Mouse (Mus musculus) adrenal gland, postnatal 4 days (tissue): Measurements from ENCODE around the gene Gm9970. TPM values are rescaled to one million over a fixed set of nuclear protein-coding genes. Genes with fewer than 3 reads are reported as not detected.

Experiments used
- DNase-seq, 2 experiments: peaks; one replicate each; pipeline ENCODE4 v3.0.0; 2021 to 2022; ENCODE audit warnings: low spot score in 2 of 2, mixed read lengths in 2 of 2
- long read RNA-seq, 2 experiments: library from polyadenylated mRNA; stranded (forward); transcript quantifications; one replicate each; pipeline ENCODE4 v2.0.0; 2021
- total RNA-seq, 2 experiments: library from RNA; stranded (reverse); gene quantifications; 2 replicates each; pipeline ENCODE4 v1.2.3; 2021

Gene Gm9970
- 1 to 10 TPM in 1 of 2 experiments, under 1 TPM in 1; 0.98 to 1.0 TPM for total RNA-seq
- long read RNA-seq, experiment 1: 0 reads
- long read RNA-seq, experiment 2: 0 reads

- DNase-seq: peak; percentile 91 to 92
Measured at GRCm38 (mm10) chr5:31240637-31241521, at the start of gene Gm9970, which contains the start of gene Nrbp1. Gene Gm9970, minus strand, starts transcription at chr5:31241232. Gene Nrbp1, plus strand, starts transcription at chr5:31240864.

- no peak for DNase-seq
Measured at GRCm38 (mm10) chr5:31289626-31290230, 48.7 kb upstream of the Gm9970 start.

- no peak for DNase-seq
Measured at GRCm38 (mm10) chr5:31288655-31289054, 47.6 kb upstream of the Gm9970 start.

GRCm38 (mm10) chr5:31288225-31288624, 47.2 kb upstream of the Gm9970 start:
- DNase-seq: no peak

GRCm38 (mm10) chr5:31279245-31279988, 38.4 kb upstream of the Gm9970 start:
- no peak for DNase-seq

- no peak for DNase-seq
Measured at GRCm38 (mm10) chr5:31273018-31273417, 32.0 kb upstream of the Gm9970 start.

GRCm38 (mm10) chr5:31267686-31268085, 26.7 kb upstream of the Gm9970 start:
- no peak for DNase-seq

GRCm38 (mm10) chr5:31266101-31266500, 25.1 kb upstream of the Gm9970 start:
- DNase-seq: no peak

GRCm38 (mm10) chr5:31257616-31258015, 16.6 kb upstream of the Gm9970 start:
- DNase-seq: no peak

- DNase-seq: no peak
Measured at GRCm38 (mm10) chr5:31255971-31256370, 14.9 kb upstream of the Gm9970 start.

GRCm38 (mm10) chr5:31255381-31255780, 14.3 kb upstream of the Gm9970 start:
- DNase-seq: no peak

GRCm38 (mm10) chr5:31254901-31255300, 13.9 kb upstream of the Gm9970 start:
- DNase-seq: no peak

- no peak for DNase-seq
Measured at GRCm38 (mm10) chr5:31254452-31254851, 13.4 kb upstream of the Gm9970 start.

GRCm38 (mm10) chr5:31253806-31254205, 12.8 kb upstream of the Gm9970 start:
- peak in 1 of 2 experiments; percentile 2 for DNase-seq

- DNase-seq: peak in 1 of 2 experiments; percentile 2
Measured at GRCm38 (mm10) chr5:31252795-31253545, 11.9 kb upstream of the Gm9970 start.

GRCm38 (mm10) chr5:31252151-31252550, 11.1 kb upstream of the Gm9970 start:
- no peak for DNase-seq

GRCm38 (mm10) chr5:31251541-31252101, 10.6 kb upstream of the Gm9970 start, which contains the start of gene Krtcap3:
Gene Krtcap3, plus strand, starts transcription at chr5:31251691.
- DNase-seq: no peak

- DNase-seq: no peak
Measured at GRCm38 (mm10) chr5:31250716-31251115, 9.7 kb upstream of the Gm9970 start.

- DNase-seq: no peak
Measured at GRCm38 (mm10) chr5:31242191-31242590, 1.2 kb upstream of the Gm9970 start.

- DNase-seq: no peak
Measured at GRCm38 (mm10) chr5:31241522-31242034, 546 bp upstream of the Gm9970 start.
